Mouse (Mus musculus): ENCODE results near the gene Lrg1.
"Not testable (repeated sequence)": the region's sequence is repeated elsewhere in the genome, so short reads cannot be mapped to it uniquely, and the experiment has no call there.

The Lrg1 gene

GRCm38 (mm10) chr17:56108334-56109044 lies 13.3 kb downstream of the Lrg1 start:
- DNase-seq (ENCODE audit: low spot score): peak; percentile 48

- DNase-seq (ENCODE audit: low spot score): no peak
These were observed 14.1 kb downstream of the Lrg1 start for GRCm38 (mm10) chr17:56107736-56108135.

- DNase-seq (ENCODE audit: low spot score): no peak
These were observed 14.8 kb downstream of the Lrg1 start for GRCm38 (mm10) chr17:56106981-56107380.

GRCm38 (mm10) chr17:56106436-56106835 lies 15.4 kb downstream of the Lrg1 start:
- DNase-seq (ENCODE audit: low spot score): not testable (repeated sequence)

- not testable (repeated sequence) for DNase-seq (ENCODE audit: low spot score)
These were observed 17.0 kb downstream of the Lrg1 start for GRCm38 (mm10) chr17:56104821-56105220.

GRCm38 (mm10) chr17:56103465-56104285 lies 18.1 kb downstream of the Lrg1 start:
- no peak for DNase-seq (ENCODE audit: low spot score)

- no peak for DNase-seq (ENCODE audit: low spot score)
These were observed 18.9 kb downstream of the Lrg1 start for GRCm38 (mm10) chr17:56102927-56103326.

- no peak for DNase-seq (ENCODE audit: low spot score)
These were observed 19.6 kb downstream of the Lrg1 start for GRCm38 (mm10) chr17:56102158-56102557.

GRCm38 (mm10) chr17:56100811-56101210 lies 21.0 kb downstream of the Lrg1 start:
- DNase-seq (ENCODE audit: low spot score): no peak

GRCm38 (mm10) chr17:56098711-56099572 lies 22.9 kb downstream of the Lrg1 start:
- no peak for DNase-seq (ENCODE audit: low spot score)

- no peak for DNase-seq (ENCODE audit: low spot score)
These were observed 23.6 kb downstream of the Lrg1 start for GRCm38 (mm10) chr17:56098180-56098579.

GRCm38 (mm10) chr17:56096883-56097282 lies 24.9 kb downstream of the Lrg1 start:
- no peak for DNase-seq (ENCODE audit: low spot score)

- DNase-seq (ENCODE audit: low spot score): no peak
These were observed 29.0 kb downstream of the Lrg1 start for GRCm38 (mm10) chr17:56092794-56093193.

- no peak for DNase-seq (ENCODE audit: low spot score)
These were observed 29.5 kb downstream of the Lrg1 start for GRCm38 (mm10) chr17:56092312-56092711.

GRCm38 (mm10) chr17:56080781-56081585 lies 40.8 kb downstream of the Lrg1 start:
- peak; percentile 21 for DNase-seq (ENCODE audit: low spot score)

GRCm38 (mm10) chr17:56079921-56080320 lies 41.9 kb downstream of the Lrg1 start:
- no peak for DNase-seq (ENCODE audit: low spot score)

GRCm38 (mm10) chr17:56078880-56079795 lies 42.7 kb downstream of the Lrg1 start, which contains the start of gene Hdgfl2:
Hdgfl2 (plus strand) TSS chr17:56079634.
- peak; percentile 100 for DNase-seq (ENCODE audit: low spot score)

GRCm38 (mm10) chr17:56078361-56078760 lies 43.4 kb downstream of the Lrg1 start:
- not testable (repeated sequence) for DNase-seq (ENCODE audit: low spot score)

- DNase-seq (ENCODE audit: low spot score): no peak
These were observed 44.3 kb downstream of the Lrg1 start for GRCm38 (mm10) chr17:56077523-56077922.

- peak; percentile 98 for DNase-seq (ENCODE audit: low spot score)
These were observed 47.0 kb downstream of the Lrg1 start, which contains the start of gene Ubxn6 for GRCm38 (mm10) chr17:56074827-56075208. Ubxn6 (minus strand) TSS chr17:56075028.
